8 mouse cellular contexts compared by ENCODE assay signal in genomic region chr16:4632050-4632449, GRCm38 (mm10). TPM values are rescaled to one million over a fixed set of nuclear protein-coding genes. Genes with fewer than 3 reads are reported as not detected.
A peak's percentile ranks its signal among the peaks of the same experiment; 100 is the strongest.
DNase-seq lines count a peak whose midpoint lies in the region; ATAC-seq lines count a peak whose summit lies in the region.

No protein-coding gene starts in this region.

- no peak overlapping the region for H3K4me2 ChIP-seq in intestine, embryonic 15.5 days (replicated peaks)
- H3K4me2 ChIP-seq in lung, embryonic 16.5 days (ENCODE audit: low read depth, low read length), result no peak overlapping the region

- H3K27ac ChIP-seq in intestine, embryonic 15.5 days, result no peak overlapping the region
- H3K27ac ChIP-seq in lung, embryonic 16.5 days (ENCODE audit: low read length), result no peak overlapping the region

- H3K4me1 ChIP-seq in intestine, embryonic 15.5 days (replicated peaks), result 0 out of 2 replicates have a peak, but pooled peaks cover 4% of the 10 kb centered on the region
- no peaks in the 10 kb centered on the region for H3K4me1 ChIP-seq in lung, embryonic 16.5 days (replicated peaks; ENCODE audit: control insufficient read depth, insufficient read depth, low read length)

- H3K9me3 ChIP-seq in intestine, embryonic 15.5 days, result no peaks in the 10 kb centered on the region
- H3K9me3 ChIP-seq in lung, embryonic 16.5 days (ENCODE audit: control insufficient read depth, low read length), result no peaks in the 10 kb centered on the region

- 38% methylated on average over 7 of the region's 7 CpGs for WGBS in intestine, embryonic 15.5 days
- WGBS in lung, embryonic 16.5 days, result 43% methylated on average over 7 of the region's 7 CpGs

- no peak overlapping the region for H3K9ac ChIP-seq in intestine, embryonic 15.5 days
- no peak overlapping the region for H3K9ac ChIP-seq in lung, embryonic 16.5 days (ENCODE audit: low read length)

- peak; percentile 75 for DNase-seq in kidney, adult 18-20 months
- no peak for DNase-seq in kidney, adult 11 months
- peak; percentile 14 for DNase-seq in T-cell, adult 2 months (ENCODE audit: low spot score)
- no peak for DNase-seq in layer of hippocampus, postnatal 10 days (ENCODE audit: low spot score in 2 of 2)
- no peak for DNase-seq in layer of hippocampus, postnatal 36 days

- ATAC-seq in intestine, embryonic 15.5 days, result peak; percentile 71
- ATAC-seq in lung, embryonic 16.5 days (ENCODE audit: low read depth), result peak; percentile 37; the same call in 1 of the 2 replicates
- ATAC-seq in activated CD4-positive, CD25-positive, alpha-beta regulatory T cell, adult 4 months, result no peak

- H3K4me3 ChIP-seq in intestine, embryonic 15.5 days (replicated peaks), result no peak overlapping the region
- H3K4me3 ChIP-seq in lung, embryonic 16.5 days (ENCODE audit: low read length), result no peak overlapping the region

- H3K27me3 ChIP-seq in intestine, embryonic 15.5 days (replicated peaks), result no peaks in the 10 kb centered on the region
- H3K27me3 ChIP-seq in lung, embryonic 16.5 days (ENCODE audit: control insufficient read depth, insufficient read depth, low read depth, low read length), result no peaks in the 10 kb centered on the region

- peaks cover 17% of the 10 kb centered on the region; the same call in 1 of the 2 replicates for H3K36me3 ChIP-seq in intestine, embryonic 15.5 days
- H3K36me3 ChIP-seq in lung, embryonic 16.5 days (ENCODE audit: control insufficient read depth, insufficient read depth, low read length), result peaks cover 2% of the 10 kb centered on the region; the same call in 1 of the 2 replicates

RNA-seq across cellular contexts. Expression of gene Pam16, which starts 7.3 kb away (rescaled TPM):
- polyA plus RNA-seq in intestine, embryonic 15.5 days (2015; fragmentation: Nextera tagmentation; extraction: Ambion mirVana), result 74.5 and 84.3 TPM in 2 replicates
- polyA plus RNA-seq in lung, embryonic 16.5 days (2015; fragmentation: Nextera tagmentation; extraction: Ambion mirVana), result 89.9 and 96.2 TPM in 2 replicates
- total RNA-seq in layer of hippocampus, postnatal 10 days (2021), result 10 to 100 TPM; 71.0 to 77.1 TPM
- 10 to 100 TPM; 84.4 to 90.4 TPM for total RNA-seq in layer of hippocampus, postnatal 36 days (2021)
- polyA plus RNA-seq in activated CD4-positive, CD25-positive, alpha-beta regulatory T cell, adult 4 months (2017; shearing (Covaris generic)), result 10 to 100 TPM; 30.5 to 37.9 TPM

RNA-seq across cellular contexts. Expression of gene Vasn, which starts 7.7 kb away (rescaled TPM):
- polyA plus RNA-seq in intestine, embryonic 15.5 days (2015; fragmentation: Nextera tagmentation; extraction: Ambion mirVana), result 14.1 and 15.1 TPM in 2 replicates
- 28.5 and 30.4 TPM in 2 replicates for polyA plus RNA-seq in lung, embryonic 16.5 days (2015; fragmentation: Nextera tagmentation; extraction: Ambion mirVana)
- 1 to 10 TPM; 5.1 to 5.7 TPM for total RNA-seq in layer of hippocampus, postnatal 10 days (2021)
- total RNA-seq in layer of hippocampus, postnatal 36 days (2021), result 1 to 10 TPM; 4.4 to 5.7 TPM
- polyA plus RNA-seq in activated CD4-positive, CD25-positive, alpha-beta regulatory T cell, adult 4 months (2017; shearing (Covaris generic)), result 1 to 10 TPM in 1 of 2 experiments, under 1 TPM in 1; 0.79 to 1.1 TPM

RNA-seq across cellular contexts. Expression of gene Dnaja3, which starts 7.7 kb away (rescaled TPM):
- polyA plus RNA-seq in intestine, embryonic 15.5 days (2015; fragmentation: Nextera tagmentation; extraction: Ambion mirVana), result 86.5 and 92.1 TPM in 2 replicates
- polyA plus RNA-seq in lung, embryonic 16.5 days (2015; fragmentation: Nextera tagmentation; extraction: Ambion mirVana), result 61.3 and 61.9 TPM in 2 replicates
- total RNA-seq in layer of hippocampus, postnatal 10 days (2021), result 10 to 100 TPM; 52.7 to 55.1 TPM
- total RNA-seq in layer of hippocampus, postnatal 36 days (2021), result 10 to 100 TPM; 61.7 to 65.6 TPM
- polyA plus RNA-seq in activated CD4-positive, CD25-positive, alpha-beta regulatory T cell, adult 4 months (2017; shearing (Covaris generic)), result 10 to 100 TPM; 17.3 to 22.8 TPM

RNA-seq across cellular contexts. Expression of gene Glis2, which starts 37.5 kb away (rescaled TPM):
- polyA plus RNA-seq in intestine, embryonic 15.5 days (2015; fragmentation: Nextera tagmentation; extraction: Ambion mirVana), result 21.4 and 23.5 TPM in 2 replicates
- polyA plus RNA-seq in lung, embryonic 16.5 days (2015; fragmentation: Nextera tagmentation; extraction: Ambion mirVana), result 21.3 and 23.7 TPM in 2 replicates
- total RNA-seq in layer of hippocampus, postnatal 10 days (2021), result 10 to 100 TPM; 23.8 to 26.5 TPM
- total RNA-seq in layer of hippocampus, postnatal 36 days (2021), result 10 to 100 TPM; 13.1 to 14.6 TPM
- under 1 TPM in 1 of 2 experiments, not detected in 1; 0.71 TPM for polyA plus RNA-seq in activated CD4-positive, CD25-positive, alpha-beta regulatory T cell, adult 4 months (2017; shearing (Covaris generic))

RNA-seq across cellular contexts. Expression of gene Coro7, which starts 47.5 kb away (rescaled TPM):
- 22.7 and 23.2 TPM in 2 replicates for polyA plus RNA-seq in intestine, embryonic 15.5 days (2015; fragmentation: Nextera tagmentation; extraction: Ambion mirVana)
- polyA plus RNA-seq in lung, embryonic 16.5 days (2015; fragmentation: Nextera tagmentation; extraction: Ambion mirVana), result 15.9 and 18.3 TPM in 2 replicates
- 100 to 1,000 TPM in 1 of 2 experiments, 10 to 100 TPM in 1; 93.5 to 116 TPM for total RNA-seq in layer of hippocampus, postnatal 10 days (2021)
- total RNA-seq in layer of hippocampus, postnatal 36 days (2021), result 10 to 100 TPM; 79.4 to 96.0 TPM
- 100 to 1,000 TPM in 1 of 2 experiments, 10 to 100 TPM in 1; 98.7 to 102 TPM for polyA plus RNA-seq in activated CD4-positive, CD25-positive, alpha-beta regulatory T cell, adult 4 months (2017; shearing (Covaris generic))

Comparison
In these comparisons a context has a peak if more than half of its experiments do, and no peak if none do; other contexts are left out.
1. DNase-seq: peak in kidney, adult 18-20 months (single experiment) and T-cell, adult 2 months (single experiment); none in kidney, adult 11 months (single experiment), layer of hippocampus, postnatal 10 days (0 of 2) and layer of hippocampus, postnatal 36 days (0 of 2).